In genomic region chr5:9419964-9420363, GRCm38 (mm10) we compare ENCODE assay signal across 8 mouse cellular contexts.
DNase-seq lines count a peak whose midpoint lies in the region; ATAC-seq lines count a peak whose summit lies in the region.

No protein-coding gene starts in this region.

- H3K27ac ChIP-seq in forebrain, embryonic 12.5 days: no peak overlapping the region
- no peak overlapping the region for H3K27ac ChIP-seq in forebrain, embryonic 11.5 days (ENCODE audit: low read depth, low read length)
- no peak overlapping the region for H3K27ac ChIP-seq in hindbrain, embryonic 13.5 days
- H3K27ac ChIP-seq in neural tube, embryonic 12.5 days: no peak overlapping the region
- H3K27ac ChIP-seq in liver, embryonic 12.5 days: no peak overlapping the region

- no peak overlapping the region for H3K4me2 ChIP-seq in forebrain, embryonic 12.5 days
- no peak overlapping the region for H3K4me2 ChIP-seq in forebrain, embryonic 11.5 days (ENCODE audit: low read depth, low read length, severe bottlenecking)
- no peak overlapping the region for H3K4me2 ChIP-seq in hindbrain, embryonic 13.5 days
- no peak overlapping the region for H3K4me2 ChIP-seq in neural tube, embryonic 12.5 days (replicated peaks)
- no peak overlapping the region for H3K4me2 ChIP-seq in liver, embryonic 12.5 days

- no peak overlapping the region for H3K4me3 ChIP-seq in forebrain, embryonic 12.5 days (replicated peaks)
- no peak overlapping the region for H3K4me3 ChIP-seq in forebrain, embryonic 11.5 days (ENCODE audit: low read depth, low read length)
- no peak overlapping the region for H3K4me3 ChIP-seq in hindbrain, embryonic 13.5 days
- no peak overlapping the region for H3K4me3 ChIP-seq in neural tube, embryonic 12.5 days
- H3K4me3 ChIP-seq in liver, embryonic 12.5 days: no peak overlapping the region

- 52% methylated on average over 1 of the region's 1 CpGs for WGBS in forebrain, embryonic 12.5 days
- 45% methylated on average over 1 of the region's 1 CpGs for WGBS in forebrain, embryonic 11.5 days
- WGBS in hindbrain, embryonic 13.5 days: 65% methylated on average over 1 of the region's 1 CpGs
- 61% methylated on average over 1 of the region's 1 CpGs for WGBS in neural tube, embryonic 12.5 days
- WGBS in liver, embryonic 12.5 days (ENCODE audit: insufficient replicate concordance): 28% methylated on average over 1 of the region's 1 CpGs

- ATAC-seq in forebrain, embryonic 12.5 days (ENCODE audit: low FRiP score): peak; percentile 53; the same call in 1 of the 2 replicates
- ATAC-seq in forebrain, embryonic 11.5 days (replicated peaks; ENCODE audit: low FRiP score): no peak; the same call in 1 of the 2 replicates
- ATAC-seq in hindbrain, embryonic 13.5 days (ENCODE audit: low FRiP score): 0 out of 2 replicates have a peak, but pooled peaks have one; percentile 50
- 0 out of 2 replicates have a peak, but pooled peaks have one; percentile 10 for ATAC-seq in neural tube, embryonic 12.5 days (ENCODE audit: low FRiP score, low read depth)
- no peak for ATAC-seq in liver, embryonic 12.5 days

- no peak overlapping the region for H3K9ac ChIP-seq in forebrain, embryonic 12.5 days
- H3K9ac ChIP-seq in forebrain, embryonic 11.5 days (ENCODE audit: low read length): no peak overlapping the region
- H3K9ac ChIP-seq in hindbrain, embryonic 13.5 days: no peak overlapping the region
- no peak overlapping the region for H3K9ac ChIP-seq in neural tube, embryonic 12.5 days
- no peak overlapping the region for H3K9ac ChIP-seq in liver, embryonic 12.5 days

- no peaks in the 10 kb centered on the region for H3K27me3 ChIP-seq in forebrain, embryonic 12.5 days
- H3K27me3 ChIP-seq in forebrain, embryonic 11.5 days (ENCODE audit: control insufficient read depth, insufficient read depth, low read length): no peaks in the 10 kb centered on the region
- H3K27me3 ChIP-seq in hindbrain, embryonic 13.5 days: no peaks in the 10 kb centered on the region
- H3K27me3 ChIP-seq in neural tube, embryonic 12.5 days (replicated peaks): no peaks in the 10 kb centered on the region
- H3K27me3 ChIP-seq in liver, embryonic 12.5 days (replicated peaks): no peaks in the 10 kb centered on the region

- DNase-seq in forebrain, embryonic 11.5 days (ENCODE audit: low spot score): no peak
- DNase-seq in right cerebral cortex, adult 18-20 months: peak; percentile 14
- no peak for DNase-seq in right cerebral cortex, postnatal 36 days (ENCODE audit: low spot score in 2 of 2)
- DNase-seq in T-cell, adult 2 months (ENCODE audit: low spot score): no peak

- no peaks in the 10 kb centered on the region for H3K9me3 ChIP-seq in forebrain, embryonic 12.5 days
- H3K9me3 ChIP-seq in forebrain, embryonic 11.5 days (ENCODE audit: control insufficient read depth, low read length): no peaks in the 10 kb centered on the region
- no peaks in the 10 kb centered on the region for H3K9me3 ChIP-seq in hindbrain, embryonic 13.5 days
- no peaks in the 10 kb centered on the region for H3K9me3 ChIP-seq in neural tube, embryonic 12.5 days
- no peaks in the 10 kb centered on the region for H3K9me3 ChIP-seq in liver, embryonic 12.5 days (replicated peaks)

- H3K36me3 ChIP-seq in forebrain, embryonic 12.5 days (replicated peaks): no peaks in the 10 kb centered on the region
- H3K36me3 ChIP-seq in forebrain, embryonic 11.5 days (ENCODE audit: control insufficient read depth, insufficient read depth, low read length): no peaks in the 10 kb centered on the region
- peaks cover 3% of the 10 kb centered on the region; the same call in 1 of the 2 replicates for H3K36me3 ChIP-seq in hindbrain, embryonic 13.5 days
- H3K36me3 ChIP-seq in neural tube, embryonic 12.5 days: no peaks in the 10 kb centered on the region
- H3K36me3 ChIP-seq in liver, embryonic 12.5 days: no peaks in the 10 kb centered on the region

- no peaks in the 10 kb centered on the region for H3K4me1 ChIP-seq in forebrain, embryonic 12.5 days
- H3K4me1 ChIP-seq in forebrain, embryonic 11.5 days (replicated peaks; ENCODE audit: control insufficient read depth, insufficient read depth, low read length): no peaks in the 10 kb centered on the region
- peaks cover 3% of the 10 kb centered on the region; the same call in 1 of the 2 replicates for H3K4me1 ChIP-seq in hindbrain, embryonic 13.5 days (replicated peaks)
- no peaks in the 10 kb centered on the region for H3K4me1 ChIP-seq in neural tube, embryonic 12.5 days
- H3K4me1 ChIP-seq in liver, embryonic 12.5 days: no peaks in the 10 kb centered on the region

Comparison
In these comparisons a context has a peak if more than half of its experiments do, and no peak if none do; other contexts are left out.
1. ATAC-seq: peak in forebrain, embryonic 12.5 days (single experiment), hindbrain, embryonic 13.5 days (single experiment) and neural tube, embryonic 12.5 days (single experiment); none in forebrain, embryonic 11.5 days (single experiment) and liver, embryonic 12.5 days (single experiment).